Mouse (Mus musculus) midbrain, embryonic 16.5 days (tissue): ENCODE measurements around the gene Tmem121b. TPM values are rescaled to one million over a fixed set of nuclear protein-coding genes. Genes with fewer than 3 reads are reported as not detected.

Source experiments
- ATAC-seq: fragments of 200-750 bp; cut with Nextera tagmentation; 2 replicates; pipeline ENCODE4 v1.8.0; 2017; ENCODE audit warnings: moderate TSS enrichment
- H3K27ac ChIP-seq: fragments of 300-500 bp; sonication (generic); 2 replicates; pipeline ENCODE4 v1.5.1; 2014; ENCODE audit warnings: mild to moderate bottlenecking, low read length, mixed read lengths
- H3K27me3 ChIP-seq: fragments of 300-500 bp; sonication (generic); 2 replicates; pipeline ENCODE4 v1.6.1; 2014; ENCODE audit warnings: low read depth, low read length, mixed read lengths; ENCODE audit not compliant: control insufficient read depth, insufficient read depth
- H3K36me3 ChIP-seq: fragments of 300-500 bp; sonication (generic); 2 replicates; pipeline ENCODE4 v1.6.1; 2014; ENCODE audit warnings: mild to moderate bottlenecking, low read length, moderate library complexity, mixed read lengths; ENCODE audit not compliant: control insufficient read depth, insufficient read depth
- H3K4me1 ChIP-seq: fragments of 300-500 bp; sonication (generic); 2 replicates; pipeline ENCODE4 v1.6.1; 2014; ENCODE audit warnings: mild to moderate bottlenecking, low read length, mixed read lengths; ENCODE audit not compliant: control insufficient read depth, insufficient read depth
- H3K4me2 ChIP-seq: fragments of 300-500 bp; sonication (generic); 2 replicates; pipeline ENCODE4 v1.6.1; 2014; ENCODE audit warnings: mild to moderate bottlenecking, low read length, mixed read lengths
- H3K4me3 ChIP-seq: fragments of 300-500 bp; sonication (generic); 2 replicates; pipeline ENCODE4 v1.5.1; 2014; ENCODE audit warnings: low read depth, mild to moderate bottlenecking, low read length, moderate library complexity, mixed read lengths
- H3K9ac ChIP-seq: fragments of 300-500 bp; sonication (generic); 2 replicates; pipeline ENCODE4 v1.6.1; 2014; ENCODE audit warnings: low read depth, low read length, mixed read lengths
- H3K9me3 ChIP-seq: fragments of 300-500 bp; sonication (generic); replicated peaks from 2 replicates; pipeline ENCODE4 v1.6.1; 2014; ENCODE audit warnings: mild to moderate bottlenecking, low read length, mixed read lengths; ENCODE audit not compliant: control insufficient read depth, poor library complexity, severe bottlenecking
- WGBS: fragments of 180-500 bp; shearing (Covaris S2); extraction: QIAGEN DNeasy Blood & Tissue Kit; methylation state at CpG from one replicate; pipeline ENCODE4 v1.1.7; 2014; 5-methylcytosine and 5-hydroxymethylcytosine counted together
- polyA plus RNA-seq: library from polyadenylated mRNA; unstranded; fragments of >200 nt; fragmentation: Nextera tagmentation; extraction: Ambion mirVana; gene quantifications from 2 replicates; pipeline ENCODE4 v1.2.1, GENCODE M21; 2015

Tmem121b gene
- polyA plus RNA-seq, result 2.6 and 2.9 TPM in 2 replicates

- Histone ChIP-seq H3K4me3 (peak within 1 kb of the TSS; percentile 68), H3K4me1 (peaks cover 34% of the 10 kb centered on the region), H3K9ac (peak within 1 kb of the TSS; percentile 80), H3K9me3 (no peaks in the 10 kb centered on the region), H3K27ac (peak within 1 kb of the TSS; percentile 96), H3K27me3 (no peaks in the 10 kb centered on the region), H3K4me2 (peak within 1 kb of the TSS; percentile 77), H3K36me3 (no peaks in the 10 kb centered on the region)
- ATAC-seq, result peak; percentile 84
- WGBS, result under 1% methylated on average over 61 of the region's 84 CpGs
Observed at GRCm38 (mm10) chr6:120493374-120494181, at the start of gene Tmem121b. Gene Tmem121b (minus strand): TSS chr6:120493807.

GRCm38 (mm10) chr6:120542061-120542460 lies 48.5 kb upstream of the Tmem121b start:
- no peak for ATAC-seq
- H3K27me3 ChIP-seq, result no peaks in the 10 kb centered on the region
- H3K4me1 ChIP-seq, result peaks cover 6% of the 10 kb centered on the region
- no peak overlapping the region for H3K9ac ChIP-seq
- WGBS, result 12% methylated on average over 1 of the region's 1 CpGs
- H3K36me3 ChIP-seq, result no peaks in the 10 kb centered on the region
- H3K27ac ChIP-seq, result no peak overlapping the region
- H3K4me3 ChIP-seq, result no peak overlapping the region
- H3K4me2 ChIP-seq, result no peak overlapping the region
- H3K9me3 ChIP-seq, result no peaks in the 10 kb centered on the region

- 69% methylated on average over 2 of the region's 2 CpGs for WGBS
- no peak overlapping the region for H3K4me2 ChIP-seq
- H3K36me3 ChIP-seq, result no peaks in the 10 kb centered on the region
- H3K9ac ChIP-seq, result no peak overlapping the region
- ATAC-seq, result no peak
- no peaks in the 10 kb centered on the region for H3K27me3 ChIP-seq
- H3K27ac ChIP-seq, result no peak overlapping the region
- H3K9me3 ChIP-seq, result no peaks in the 10 kb centered on the region
- peaks cover 6% of the 10 kb centered on the region for H3K4me1 ChIP-seq
- no peak overlapping the region for H3K4me3 ChIP-seq
Observed at GRCm38 (mm10) chr6:120541386-120541785, 47.8 kb upstream of the Tmem121b start.

GRCm38 (mm10) chr6:120539781-120540231 lies 46.2 kb upstream of the Tmem121b start:
- Histone ChIP-seq H3K4me1 (peaks cover 6% of the 10 kb centered on the region), H3K4me2 (peak overlapping the region; percentile 78; the same call in 1 of the 2 replicates), H3K4me3 (no peak overlapping the region), H3K9me3 (no peaks in the 10 kb centered on the region), H3K9ac (no peak overlapping the region), H3K27me3 (no peaks in the 10 kb centered on the region), H3K36me3 (no peaks in the 10 kb centered on the region), H3K27ac (no peak overlapping the region)
- 53% methylated on average over 10 of the region's 10 CpGs for WGBS
- peak; percentile 50 for ATAC-seq

GRCm38 (mm10) chr6:120539132-120539759 lies 45.6 kb upstream of the Tmem121b start:
- no peaks in the 10 kb centered on the region for H3K9me3 ChIP-seq
- peaks cover 6% of the 10 kb centered on the region for H3K4me1 ChIP-seq
- no peaks in the 10 kb centered on the region for H3K36me3 ChIP-seq
- 2% methylated on average over 16 of the region's 16 CpGs for WGBS
- peak overlapping the region; percentile 66 for H3K9ac ChIP-seq
- H3K4me2 ChIP-seq, result peak overlapping the region; percentile 78
- H3K27ac ChIP-seq, result peak overlapping the region; percentile 41
- ATAC-seq, result peak; percentile 91
- peak overlapping the region; percentile 37 for H3K4me3 ChIP-seq
- H3K27me3 ChIP-seq, result no peaks in the 10 kb centered on the region

GRCm38 (mm10) chr6:120536337-120536736 lies 42.7 kb upstream of the Tmem121b start:
- no peak overlapping the region for H3K4me3 ChIP-seq
- no peaks in the 10 kb centered on the region for H3K27me3 ChIP-seq
- WGBS, result 70% methylated on average over 2 of the region's 2 CpGs
- no peak overlapping the region for H3K4me2 ChIP-seq
- no peak for ATAC-seq
- no peaks in the 10 kb centered on the region for H3K36me3 ChIP-seq
- no peak overlapping the region for H3K9ac ChIP-seq
- H3K27ac ChIP-seq, result no peak overlapping the region
- no peaks in the 10 kb centered on the region for H3K9me3 ChIP-seq
- H3K4me1 ChIP-seq, result peaks cover 10% of the 10 kb centered on the region

- no peak for ATAC-seq
- H3K4me2 ChIP-seq, result no peak overlapping the region
- WGBS, result 80% methylated on average over 1 of the region's 1 CpGs
- H3K4me3 ChIP-seq, result no peak overlapping the region
- no peaks in the 10 kb centered on the region for H3K9me3 ChIP-seq
- no peaks in the 10 kb centered on the region for H3K27me3 ChIP-seq
- H3K27ac ChIP-seq, result no peak overlapping the region
- peaks cover 19% of the 10 kb centered on the region for H3K4me1 ChIP-seq
- no peak overlapping the region for H3K9ac ChIP-seq
- H3K36me3 ChIP-seq, result no peaks in the 10 kb centered on the region
Observed at GRCm38 (mm10) chr6:120532594-120532993, 39.0 kb upstream of the Tmem121b start.

- WGBS, result under 1% methylated on average over 72 of the region's 75 CpGs
- peak; percentile 99 for ATAC-seq
- Histone ChIP-seq H3K9ac (peak within 1 kb of the TSS; percentile 93), H3K27me3 (no peaks in the 10 kb centered on the region), H3K4me2 (peak within 1 kb of the TSS; percentile 77), H3K36me3 (no peaks in the 10 kb centered on the region), H3K27ac (peak within 1 kb of the TSS; percentile 67), H3K4me1 (peaks cover 19% of the 10 kb centered on the region), H3K4me3 (peak within 1 kb of the TSS; percentile 97), H3K9me3 (no peaks in the 10 kb centered on the region)
Observed at GRCm38 (mm10) chr6:120531020-120531965, 37.7 kb upstream of the Tmem121b start, which contains the start of gene Hdhd5. Gene Hdhd5 (minus strand): TSS chr6:120531319.
